Mouse (Mus musculus) kidney, postnatal 10 days (tissue): ENCODE measurements around the gene Slc13a3.

Experiments used
- DNase-seq: peaks from one replicate; pipeline ENCODE4 v3.0.0; 2021; ENCODE audit warnings: mixed read lengths

Slc13a3 gene

DNA sequence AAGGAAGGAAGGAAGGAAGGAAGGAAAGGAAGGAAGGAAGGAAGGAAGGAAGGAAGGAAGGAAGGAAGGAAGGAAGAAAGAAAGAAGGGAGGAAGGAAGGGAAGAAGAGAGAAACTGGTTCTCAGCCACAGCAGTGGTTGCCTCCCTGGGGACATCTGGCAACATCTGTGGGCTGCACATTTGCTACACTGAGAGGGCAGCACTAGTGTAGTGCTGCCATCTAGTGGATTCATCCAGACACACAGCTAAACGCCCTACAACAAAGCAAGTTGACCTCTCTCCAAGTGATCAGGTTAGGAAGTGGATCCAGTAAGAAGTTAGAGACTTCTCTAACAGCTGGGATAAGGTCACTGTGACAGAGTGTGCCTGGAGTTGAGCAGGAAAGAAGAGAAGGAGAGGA lies 112.2 kb downstream of the Slc13a3 start:
- peak; percentile 79 for DNase-seq
